Mouse (Mus musculus): ENCODE measurements at regions not wholly inside any gene's neighbourhood (a gene's known extent, or its start where the extent isn't known, plus 50 kb on each side); places are given as distances from the start of the nearest gene placed in this dataset.

DNA sequence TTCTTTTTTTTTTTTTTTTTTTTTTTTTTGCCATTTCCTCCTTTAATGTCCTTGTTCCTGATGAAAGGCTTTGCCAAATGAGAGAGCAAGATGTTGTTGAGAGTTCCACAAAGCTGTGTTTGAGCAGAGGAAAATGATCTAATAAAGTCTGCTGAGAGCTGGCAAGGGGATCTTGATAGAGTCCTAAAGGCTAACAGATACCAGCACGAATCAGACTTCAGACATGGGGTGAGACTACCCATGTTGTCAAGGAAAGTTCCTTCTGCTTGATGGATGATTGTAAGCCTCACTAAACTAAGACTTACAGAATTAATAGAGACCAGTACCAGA, 665.2 kb upstream of the Fam92a start:
- ChIA-PET POLR2A (interaction anchor here in 1 of 4 experiments (0.7 kb wide), 1 partner anchor 12 kb away, joined by 6 read pairs; no protein-coding TSS in a partner anchor), CTCF (no interaction called here)

DNA sequence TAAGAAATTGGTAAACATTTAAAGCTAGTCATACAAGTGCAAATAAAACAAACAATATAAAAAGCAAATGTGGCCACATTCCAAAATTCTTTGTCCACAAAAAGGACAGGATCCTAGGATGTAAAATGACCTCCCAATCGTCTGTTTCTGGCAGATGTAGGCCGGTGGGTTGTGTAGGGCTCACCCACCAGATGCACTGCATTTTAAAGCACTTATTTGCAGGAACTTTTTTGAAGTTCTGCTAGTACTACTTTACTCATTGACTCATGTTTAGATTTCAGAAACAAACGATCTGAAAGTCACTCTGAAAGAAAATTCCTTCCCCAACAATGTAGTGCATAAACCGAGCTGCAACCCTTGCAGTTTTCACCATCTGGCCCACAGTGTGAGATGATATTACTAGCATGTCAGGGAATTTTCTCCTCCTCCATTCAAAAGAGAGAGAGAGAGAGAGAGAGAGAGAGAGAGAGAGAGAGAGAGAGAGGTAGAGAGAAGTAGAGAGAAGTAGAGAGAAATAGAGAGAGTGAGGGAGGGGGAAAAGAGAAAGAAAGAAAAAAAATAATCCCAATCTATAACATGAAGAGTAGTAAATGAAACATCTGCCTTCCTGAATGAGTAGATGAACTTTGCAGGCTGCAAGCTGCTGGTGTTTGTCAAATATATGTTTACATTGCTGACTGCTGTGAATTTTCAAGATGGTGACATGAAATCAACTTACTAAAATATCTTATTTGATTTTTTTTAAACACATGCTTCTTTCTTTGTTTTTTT, 664.7 kb upstream of the Fam92a start:
- POLR2A ChIA-PET = interaction anchor here in 1 of 4 experiments (0.7 kb wide), 1 partner anchor 12 kb away, joined by 6 read pairs; no protein-coding TSS in a partner anchor
- CTCF ChIA-PET = no interaction called here

DNA sequence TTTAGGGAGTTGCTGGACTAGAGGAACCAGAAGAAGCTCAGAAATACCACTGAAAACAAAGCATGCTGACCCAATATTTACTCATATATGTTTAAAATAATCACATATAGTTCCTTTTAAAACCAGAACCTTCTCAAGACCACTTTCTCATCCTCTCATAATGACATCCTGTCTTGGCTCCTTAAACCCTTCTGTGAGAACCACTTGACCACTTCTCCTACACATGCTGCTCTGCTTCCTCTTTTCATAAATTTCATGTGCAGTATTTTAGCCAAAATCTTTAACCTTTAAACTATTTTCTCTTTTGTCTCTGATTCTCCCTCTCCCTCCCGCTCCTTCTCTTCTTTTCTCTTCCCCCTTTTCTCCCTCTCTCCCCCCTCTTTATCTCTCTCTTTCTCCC, 654.6 kb upstream of the Fam92a start:
- POLR2A ChIA-PET = no interaction called here

DNA sequence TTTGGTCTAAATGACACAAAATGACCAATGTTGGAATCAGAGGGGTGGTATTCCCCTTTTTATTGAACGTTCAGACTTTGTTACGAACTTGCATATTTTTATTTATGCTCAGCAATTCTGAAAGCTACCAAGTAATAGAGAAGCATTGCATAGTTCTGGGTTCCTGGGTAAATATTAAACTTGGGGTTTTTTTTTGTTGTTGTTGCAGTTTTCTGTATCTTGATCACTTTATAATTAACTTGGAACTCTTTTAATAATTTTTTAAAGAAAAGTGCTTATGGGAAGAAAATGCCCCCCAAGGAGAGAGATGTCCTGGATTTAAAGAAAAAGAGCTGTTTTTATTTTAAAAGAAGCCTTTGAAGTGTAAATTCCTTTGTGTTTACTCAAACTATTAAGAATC, 642.4 kb upstream of the Fam92a start:
- CTCF ChIA-PET = no interaction called here
- POLR2A ChIA-PET = no interaction called here

More for the DNA sequence above, 654.6 kb upstream of the Fam92a start:
- CTCF ChIA-PET = no interaction called here

DNA sequence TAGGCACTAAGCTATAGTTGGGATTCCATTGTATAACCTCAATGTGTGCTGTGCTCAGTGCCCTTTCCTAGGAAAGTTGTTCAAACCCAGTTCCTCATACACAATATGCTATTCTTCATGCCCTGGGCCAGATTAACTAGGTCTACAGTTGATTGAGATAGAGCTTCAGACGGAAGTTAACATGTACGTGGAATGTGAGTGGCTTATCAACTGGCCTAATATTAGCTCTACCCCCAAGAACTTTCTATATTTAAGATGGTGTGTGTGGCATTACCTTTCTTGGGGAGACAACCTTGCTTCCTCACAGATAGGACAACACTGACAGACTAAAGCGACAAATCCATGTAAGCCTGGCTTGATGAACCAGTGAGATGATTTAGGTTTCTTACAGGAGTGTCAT, 629.4 kb upstream of the Fam92a start:
- ChIA-PET CTCF (interaction anchor here in 1 of 4 experiments (0.7 kb wide), 1 partner anchor 1119 kb away, joined by 3 read pairs; no protein-coding TSS in a partner anchor), POLR2A (no interaction called here)

DNA sequence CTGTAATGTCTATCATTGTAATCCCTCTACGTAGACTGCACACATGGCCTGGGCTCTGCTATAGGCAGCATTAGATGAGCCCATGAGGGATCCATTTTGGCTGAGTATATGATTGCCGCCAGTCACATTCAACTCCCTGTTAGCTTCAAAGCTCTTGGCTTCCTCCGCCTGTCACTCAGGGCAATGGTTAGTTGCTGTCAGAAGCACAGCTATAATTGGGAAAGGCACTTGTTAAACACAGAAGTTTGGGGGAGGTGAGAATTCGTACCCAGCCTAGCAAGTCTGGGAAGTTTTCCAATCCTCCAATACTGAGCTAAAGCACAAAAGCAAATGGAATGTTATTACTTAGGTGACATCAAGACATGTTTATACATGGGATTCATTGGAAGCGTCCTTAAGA, 627.7 kb upstream of the Fam92a start:
- POLR2A ChIA-PET = no interaction called here
- CTCF ChIA-PET = no interaction called here

DNA sequence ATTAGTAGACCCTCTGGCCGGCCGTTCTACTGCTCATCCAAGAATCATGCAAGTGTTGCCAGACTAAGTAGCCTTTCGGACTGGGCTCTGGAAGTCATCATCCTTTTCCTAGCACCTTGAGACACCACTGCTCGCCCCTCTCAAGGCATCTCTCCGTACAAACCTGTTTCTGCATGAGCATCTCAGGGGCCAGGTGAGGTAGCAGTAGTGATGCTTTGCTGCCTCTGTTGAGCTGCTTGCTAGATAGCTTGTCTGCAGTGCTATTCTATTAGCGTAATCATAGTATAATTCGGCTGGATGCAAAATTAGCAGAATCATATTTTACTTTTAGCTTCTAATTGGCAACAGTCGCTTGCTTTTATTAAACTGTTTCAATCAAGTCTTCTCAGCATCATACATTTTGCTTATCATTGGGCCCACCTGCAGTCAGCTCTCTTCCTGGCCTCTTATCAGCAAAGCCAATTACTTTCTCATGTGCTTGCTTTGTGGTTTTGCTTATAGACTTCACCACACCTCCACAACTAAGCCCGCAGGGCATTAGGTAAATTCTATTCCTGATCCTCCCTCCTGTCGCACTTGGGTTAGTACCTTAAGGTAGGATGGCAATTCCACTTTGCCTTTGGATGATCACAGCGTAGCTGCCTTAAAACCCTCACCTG, 621.1 kb upstream of the Fam92a start:
- ChIA-PET CTCF (no interaction called here), POLR2A (interaction anchor here in 1 of 4 experiments (0.7 kb wide), 1 partner anchor 918 kb away, joined by 3 read pairs; no protein-coding TSS in a partner anchor)

DNA sequence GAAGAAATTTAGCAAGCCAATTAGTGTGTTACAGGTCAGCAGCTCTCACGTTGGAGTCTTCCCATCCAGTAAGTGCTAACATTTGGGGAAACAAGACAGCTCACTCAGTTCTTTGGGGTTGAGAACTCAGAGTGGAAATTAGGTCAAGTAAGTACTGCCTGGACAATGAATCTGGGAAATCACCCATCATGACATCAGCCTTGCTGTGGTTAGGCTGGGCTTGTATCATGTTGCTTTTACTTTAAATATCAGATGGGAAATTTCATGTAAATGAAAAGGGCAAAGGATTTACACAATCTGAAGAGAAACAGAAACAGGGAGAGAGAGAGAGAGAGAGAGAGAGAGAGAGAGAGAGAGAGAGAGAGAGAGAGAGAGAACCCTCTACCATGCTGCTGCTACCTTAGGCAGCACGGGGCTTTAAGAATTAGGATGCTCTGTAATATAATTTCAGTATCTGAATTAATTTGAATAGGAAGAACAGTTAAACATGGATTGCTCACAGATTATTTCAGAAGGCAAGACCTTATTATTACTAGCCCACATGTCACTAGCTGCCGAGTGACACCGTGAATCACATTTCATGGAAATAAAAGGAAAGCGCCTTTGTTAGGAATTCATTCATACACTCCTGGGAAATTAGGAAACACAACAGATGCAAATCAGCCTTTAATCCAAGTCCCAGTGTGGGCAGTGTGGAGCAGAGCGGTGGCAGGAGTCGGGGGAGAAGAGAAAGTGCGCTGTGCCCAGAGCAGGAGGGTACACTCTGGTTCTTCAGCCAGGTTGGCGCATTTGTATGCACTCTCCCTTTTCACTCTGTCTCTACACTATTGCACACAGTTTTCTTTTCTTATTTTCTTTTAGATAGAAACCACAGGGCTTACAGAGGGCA, 620.2 kb upstream of the Fam92a start:
- ChIA-PET CTCF (no interaction called here), POLR2A (interaction anchor here in 1 of 4 experiments (0.7 kb wide), 1 partner anchor 919 kb away, joined by 3 read pairs; no protein-coding TSS in a partner anchor)

DNA sequence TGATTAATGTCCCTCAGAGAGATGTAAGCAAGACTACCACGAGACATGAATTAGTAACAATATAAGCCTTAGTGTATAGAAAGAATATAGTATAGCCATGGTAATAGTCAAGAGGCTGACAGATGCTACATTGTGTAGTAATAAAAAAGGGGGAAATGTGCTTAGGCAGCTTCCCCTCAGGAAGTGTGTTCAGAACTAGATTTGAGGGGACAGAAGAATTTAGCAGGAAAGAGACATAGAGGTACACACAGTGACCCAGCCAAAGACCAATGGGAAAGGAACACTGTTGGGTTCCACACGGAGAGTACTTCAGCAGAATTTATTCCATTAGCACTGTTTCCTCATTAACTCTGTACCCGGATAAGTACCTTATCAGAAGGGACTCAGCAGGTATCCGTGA, 614.0 kb upstream of the Fam92a start:
- ChIA-PET POLR2A (interaction anchor here in 1 of 4 experiments (1.4 kb wide), 1 partner anchor 15 kb away, joined by 3 read pairs; no protein-coding TSS in a partner anchor), CTCF (no interaction called here)

DNA sequence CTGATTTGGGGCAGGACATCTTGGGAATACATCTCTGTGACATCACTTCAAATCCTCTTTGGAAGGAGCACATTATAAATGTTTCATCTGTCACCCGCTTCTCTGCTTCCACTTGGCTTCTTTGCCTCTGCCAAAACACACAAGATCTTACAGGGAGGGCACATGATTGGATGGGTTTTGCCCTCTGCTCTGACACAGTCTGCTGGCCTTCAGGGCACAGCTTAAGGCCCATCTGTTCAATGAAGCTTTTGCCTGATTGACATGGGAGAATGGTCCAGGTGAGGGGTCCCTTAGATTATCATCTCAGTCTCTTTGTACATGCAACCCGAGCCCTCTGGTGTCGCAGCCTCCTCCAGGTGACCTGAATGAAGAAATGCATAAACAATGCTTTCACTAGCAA, 612.7 kb upstream of the Fam92a start:
- ChIA-PET POLR2A (interaction anchor here in 1 of 4 experiments (1.4 kb wide), 1 partner anchor 13 kb away, joined by 3 read pairs; no protein-coding TSS in a partner anchor), CTCF (no interaction called here)

DNA sequence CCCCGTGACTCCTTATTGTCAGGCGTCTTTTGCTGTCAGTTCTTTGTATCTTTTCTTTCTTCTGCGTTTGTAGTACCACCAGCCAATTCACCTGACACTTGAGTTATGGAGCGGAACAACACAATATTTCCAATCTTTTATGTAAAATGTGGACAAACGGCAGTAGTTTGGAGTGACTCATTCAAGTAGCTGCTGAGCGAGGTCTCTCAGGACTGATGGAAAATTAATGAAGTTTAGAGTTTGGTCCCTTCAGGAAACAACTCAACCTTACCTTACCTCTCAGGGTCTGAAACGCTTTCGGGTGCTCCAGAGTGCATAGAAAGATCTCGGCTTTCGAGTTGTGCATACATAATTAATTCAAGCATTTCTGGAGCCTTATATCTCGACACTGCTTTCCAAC, 612.3 kb upstream of the Fam92a start:
- CTCF ChIA-PET = no interaction called here

DNA sequence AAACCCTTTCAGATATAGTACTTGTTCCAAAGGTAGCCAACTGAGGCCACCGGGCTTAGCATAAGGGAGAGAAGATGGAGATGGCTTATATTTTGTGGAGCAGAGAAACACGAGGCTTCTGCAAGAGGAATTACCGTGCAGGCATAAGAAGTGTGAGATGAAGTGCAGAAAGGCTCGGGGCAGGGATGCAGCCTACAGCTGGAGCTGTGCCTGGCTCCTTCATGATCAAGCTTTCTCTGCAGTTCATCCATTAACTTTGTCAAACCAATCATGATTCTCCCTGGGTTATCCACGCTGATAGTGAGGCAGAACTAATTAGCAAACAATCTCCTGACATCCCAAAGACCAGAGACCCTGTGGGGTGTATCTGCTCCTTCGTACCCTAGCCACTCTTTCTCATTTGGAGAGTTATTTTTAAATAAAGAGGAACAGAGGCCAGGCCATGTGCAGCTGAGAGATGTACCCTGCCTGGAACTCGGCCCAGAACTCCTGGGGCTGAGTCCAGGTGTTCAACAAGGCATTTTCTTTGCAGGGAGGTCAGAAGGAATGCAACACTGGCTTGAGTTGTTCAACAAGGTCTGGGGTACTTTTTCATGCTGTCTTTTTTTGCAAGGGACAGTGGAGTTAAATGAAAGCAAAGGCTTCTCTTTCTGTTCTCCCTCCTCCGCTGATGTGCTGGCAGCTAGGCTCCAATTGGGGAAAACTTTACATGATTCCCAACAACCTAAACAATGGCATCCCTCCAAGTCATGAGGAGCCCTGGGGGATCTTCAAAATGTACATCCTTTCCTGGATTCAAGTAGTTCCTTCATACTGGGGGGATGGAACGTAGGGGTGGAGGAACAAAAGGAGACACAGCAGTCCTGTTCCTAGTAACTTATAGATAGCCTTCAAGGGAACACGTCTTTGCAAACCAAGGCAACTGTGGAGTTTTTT, 610.4 kb upstream of the Fam92a start:
- ChIA-PET POLR2A (no interaction called here), CTCF (no interaction called here)

More for the DNA sequence above, 612.3 kb upstream of the Fam92a start:
- POLR2A ChIA-PET = no interaction called here

DNA sequence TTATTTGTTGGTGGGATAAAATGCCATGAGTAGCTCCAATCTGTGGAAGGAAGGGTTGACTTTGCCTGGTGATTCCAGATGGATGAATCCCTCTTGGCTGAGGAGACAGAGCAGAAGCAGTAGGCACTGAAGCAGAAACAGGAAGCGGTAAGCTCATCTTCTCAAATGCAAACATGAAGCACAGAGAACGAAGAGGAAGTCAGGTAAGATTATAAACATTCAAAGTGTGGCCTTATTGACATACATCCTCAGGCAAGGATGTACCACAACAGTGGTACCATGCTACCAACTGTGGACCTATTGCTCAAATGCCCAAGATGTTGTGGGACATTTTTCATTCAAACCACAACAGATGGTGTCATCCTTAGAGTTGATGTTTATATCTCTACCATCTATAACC, 608.4 kb upstream of the Fam92a start:
- ChIA-PET POLR2A (no interaction called here), CTCF (no interaction called here)

DNA sequence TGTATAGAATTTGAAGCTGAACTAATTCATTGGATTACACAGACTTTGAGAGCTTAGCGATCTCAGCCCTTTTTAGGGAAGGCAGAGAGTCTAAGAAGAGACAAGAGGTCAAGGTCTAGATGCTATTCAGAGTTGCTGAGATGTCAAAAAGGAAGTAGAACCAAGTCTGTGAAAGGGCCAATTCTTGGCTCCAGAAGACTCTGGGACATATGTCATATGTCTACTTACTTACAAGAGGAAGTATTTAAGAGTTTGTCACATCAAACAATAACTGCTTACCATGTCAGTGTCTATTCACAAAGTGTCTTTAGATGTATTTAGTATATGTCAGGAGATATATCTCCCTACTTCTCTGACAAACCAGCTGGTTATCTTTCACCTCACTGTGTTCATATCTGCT, 607.4 kb upstream of the Fam92a start:
- ChIA-PET POLR2A (interaction anchor here in 1 of 4 experiments (0.6 kb wide), 1 partner anchor 45 kb away, joined by 3 read pairs; no protein-coding TSS in a partner anchor), CTCF (no interaction called here)

DNA sequence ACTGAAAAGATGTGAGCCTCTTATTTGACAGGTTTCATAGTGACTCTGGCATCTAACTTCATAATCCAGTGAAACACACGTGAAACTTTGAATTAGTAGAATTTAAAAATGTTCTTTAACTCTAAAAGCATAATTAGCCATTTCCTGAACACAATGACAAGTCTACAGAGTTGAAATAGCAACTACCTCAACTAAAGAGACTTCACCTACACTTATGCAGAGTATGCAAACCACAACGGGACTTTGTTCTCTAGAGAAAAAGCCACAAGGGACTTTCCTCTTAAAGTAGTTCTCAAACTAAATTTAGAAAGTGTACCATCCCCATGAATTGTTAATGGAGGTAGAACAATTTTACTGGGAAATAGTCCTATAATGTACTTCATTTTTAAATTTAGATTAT, 606.3 kb upstream of the Fam92a start:
- POLR2A ChIA-PET = interaction anchor here in 1 of 4 experiments (0.6 kb wide), 1 partner anchor 18 kb away, joined by 3 read pairs; no protein-coding TSS in a partner anchor
- CTCF ChIA-PET = no interaction called here

DNA sequence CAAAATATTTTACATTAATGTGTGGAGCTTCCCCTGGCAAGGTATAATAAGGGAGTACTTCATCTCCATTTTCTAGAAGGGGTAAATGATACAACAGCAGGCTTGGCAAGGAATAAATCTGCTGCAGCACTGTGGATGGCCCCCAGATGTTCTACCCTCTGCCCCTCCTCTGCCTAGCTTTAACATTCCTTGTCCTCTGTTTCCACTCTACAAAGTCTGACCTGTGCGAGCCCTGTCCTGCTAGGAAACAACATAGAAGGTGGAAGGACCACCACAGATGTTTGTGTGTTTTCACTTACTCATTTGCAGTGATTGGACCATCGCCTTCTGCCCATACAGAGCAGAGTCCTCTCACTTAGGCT, 604.4 kb upstream of the Fam92a start:
- ChIA-PET CTCF (no interaction called here), POLR2A (interaction anchor here in 1 of 4 experiments (1.2 kb wide), 1 partner anchor 319 kb away, joined by 4 read pairs; no protein-coding TSS in a partner anchor)

DNA sequence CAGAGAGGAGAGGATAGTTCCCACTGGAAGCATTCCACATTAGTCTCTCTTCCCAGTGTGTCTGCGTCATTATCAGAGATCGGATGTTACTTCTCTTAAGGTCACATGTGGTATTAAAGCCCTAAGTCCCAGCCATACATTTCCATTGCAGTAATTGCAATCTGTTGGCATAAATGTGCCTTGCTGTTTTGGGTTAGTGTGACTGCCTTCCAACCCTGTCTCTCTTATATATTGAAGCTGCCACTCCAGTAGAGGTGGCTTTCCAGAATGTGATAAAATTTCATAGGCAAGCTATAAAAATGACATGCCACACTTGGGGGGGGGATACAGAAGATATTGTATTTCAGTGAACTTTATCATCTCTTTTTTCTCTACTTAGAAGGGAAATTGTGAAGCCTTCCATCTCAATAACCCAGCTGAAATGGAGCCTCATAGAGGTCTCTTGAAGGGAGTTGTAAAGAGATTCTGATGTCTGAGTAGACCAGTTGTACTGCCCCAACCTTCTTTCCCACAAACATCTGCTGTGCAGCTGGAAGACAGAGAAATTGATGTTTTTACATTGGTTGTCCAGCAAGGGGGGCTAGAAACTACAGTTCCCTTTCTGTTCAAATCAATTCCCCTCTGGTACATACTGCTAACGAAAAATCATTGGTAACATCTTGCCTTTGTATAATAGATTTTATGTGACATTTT, 603.9 kb upstream of the Fam92a start:
- ChIA-PET CTCF (no interaction called here), POLR2A (interaction anchor here in 1 of 4 experiments (1.2 kb wide), 1 partner anchor 320 kb away, joined by 4 read pairs; no protein-coding TSS in a partner anchor)

DNA sequence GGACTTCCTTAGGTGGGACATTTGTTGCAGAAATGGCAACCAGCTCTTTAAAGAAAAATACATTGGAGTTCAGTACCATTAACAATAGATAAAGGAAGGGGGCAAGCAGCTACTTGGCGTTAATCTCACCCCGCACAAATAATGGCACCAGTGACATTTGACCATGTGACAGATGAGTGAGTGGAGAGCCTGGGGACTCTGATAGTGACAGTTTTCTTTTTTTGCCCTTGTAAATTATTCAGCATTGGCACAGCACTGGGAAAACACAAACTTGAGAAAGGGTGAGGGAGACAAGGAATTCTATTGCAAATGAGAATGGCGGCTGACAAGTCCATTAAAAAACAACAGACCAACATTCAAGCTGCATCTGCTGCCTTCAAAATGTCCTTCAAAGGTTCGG, 603.3 kb upstream of the Fam92a start:
- ChIA-PET POLR2A (interaction anchor here in 1 of 4 experiments (1.2 kb wide), 1 partner anchor 320 kb away, joined by 4 read pairs; no protein-coding TSS in a partner anchor), CTCF (no interaction called here)
